Mouse (Mus musculus) embryonic facial prominence, embryonic 10.5 days (tissue): ENCODE measurements around the gene Olfr1286. TPM values are rescaled to one million over a fixed set of nuclear protein-coding genes. Genes with fewer than 3 reads are reported as not detected.

Source experiments
- DNase-seq: peaks from one replicate; pipeline ENCODE4 v3.0.0-alpha.2; 2017; ENCODE audit warnings: low spot score
- H3K27ac ChIP-seq: fragments of 300-500 bp; sonication (generic); replicated peaks from 2 replicates; pipeline ENCODE4 v1.5.1; 2016; ENCODE audit warnings: mild to moderate bottlenecking
- H3K27me3 ChIP-seq: fragments of 300-500 bp; sonication (generic); replicated peaks from 2 replicates; pipeline ENCODE4 v1.6.1; 2016; ENCODE audit warnings: low read depth, mild to moderate bottlenecking; ENCODE audit not compliant: poor library complexity, severe bottlenecking
- H3K36me3 ChIP-seq: fragments of 300-500 bp; sonication (generic); replicated peaks from 2 replicates; pipeline ENCODE4 v1.6.1; 2016; ENCODE audit warnings: mild to moderate bottlenecking, moderate library complexity
- H3K4me1 ChIP-seq: fragments of 300-500 bp; sonication (generic); 2 replicates; pipeline ENCODE4 v1.6.1; 2016
- H3K4me3 ChIP-seq: fragments of 300-500 bp; sonication (generic); 2 replicates; pipeline ENCODE4 v1.5.1; 2016; ENCODE audit warnings: mild to moderate bottlenecking, moderate library complexity
- H3K9me3 ChIP-seq: fragments of 300-500 bp; sonication (generic); 2 replicates; pipeline ENCODE4 v1.6.1; 2016; ENCODE audit warnings: mild to moderate bottlenecking
- WGBS: fragments of 180-500 bp; shearing (Covaris S2); methylation state at CpG from one replicate; pipeline ENCODE4 v1.1.7; 2016; 5-methylcytosine and 5-hydroxymethylcytosine counted together
- polyA plus RNA-seq: library from polyadenylated mRNA; unstranded; fragments of >200 nt; fragmentation: Nextera tagmentation; extraction: Ambion mirVana; gene quantifications from 2 replicates; pipeline ENCODE4 v1.2.1, GENCODE M21; 2016

The Olfr1286 gene
- not detected in 2 replicates for polyA plus RNA-seq

DNA sequence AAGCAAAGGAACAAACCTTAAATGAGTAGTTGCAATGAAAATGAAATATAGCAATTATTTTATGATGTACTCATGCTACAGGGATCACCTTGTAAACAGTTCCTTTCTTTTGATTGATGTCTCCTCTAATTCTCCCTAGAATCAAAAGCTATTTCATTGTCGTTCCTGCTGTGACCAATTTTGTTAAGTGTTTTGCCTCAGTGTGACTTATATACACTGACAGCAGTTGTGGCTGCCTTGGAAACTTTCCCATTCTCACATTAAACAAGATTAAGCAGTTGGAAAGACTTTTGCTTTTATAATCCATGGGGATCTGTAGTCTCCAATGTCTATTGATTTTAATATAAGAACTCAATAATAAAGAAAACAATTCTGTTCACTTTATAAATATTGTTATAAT is at the start of gene Olfr1286:
Gene Olfr1286 (minus strand): TSS at position 185 of the 400 bp plus-strand sequence.
- Histone ChIP-seq H3K4me3 (no peak within 1 kb of the TSS), H3K27me3 (no peaks in the 10 kb centered on the region), H3K9me3 (0 out of 2 replicates have a peak, but pooled peaks cover 3% of the 10 kb centered on the region), H3K27ac (no peak within 1 kb of the TSS), H3K36me3 (no peaks in the 10 kb centered on the region), H3K4me1 (no peaks in the 10 kb centered on the region)
- 75% methylated on average over 1 of the region's 1 CpGs for WGBS
- no peak for DNase-seq

- Histone ChIP-seq H3K27me3 (no peaks in the 10 kb centered on the region), H3K27ac (no peak within 1 kb of the TSS), H3K4me1 (no peaks in the 10 kb centered on the region), H3K4me3 (no peak within 1 kb of the TSS), H3K36me3 (no peaks in the 10 kb centered on the region), H3K9me3 (no peaks in the 10 kb centered on the region)
- 68% methylated on average over 1 of the region's 1 CpGs for WGBS
- no peak for DNase-seq
Observed at GRCm38 (mm10) chr2:111448842-111449241, 25.9 kb upstream of the Olfr1286 start, which contains the start of gene Olfr1287. Gene Olfr1287 (plus strand): TSS chr2:111449142.

- Histone ChIP-seq H3K27me3 (no peaks in the 10 kb centered on the region), H3K36me3 (no peaks in the 10 kb centered on the region), H3K4me1 (no peaks in the 10 kb centered on the region), H3K27ac (no peak within 1 kb of the TSS), H3K9me3 (no peaks in the 10 kb centered on the region), H3K4me3 (no peak within 1 kb of the TSS)
- no peak for DNase-seq
- WGBS = 91% methylated on average over 1 of the region's 1 CpGs
Observed at GRCm38 (mm10) chr2:111375222-111375621, 47.7 kb downstream of the Olfr1286 start, which contains the start of gene Olfr1284. Gene Olfr1284 (plus strand): TSS chr2:111375522.

Other genes starting within 250 kb of the Olfr1286 start
- not detected in 2 replicates for gene 4930430A15Rik, start 193.5 kb downstream of the Olfr1286 start, polyA plus RNA-seq
- not detected in 2 replicates for gene Olfr1275, start 187.8 kb downstream of the Olfr1286 start, polyA plus RNA-seq
- gene Olfr1276, start 168.6 kb downstream of the Olfr1286 start, polyA plus RNA-seq = not detected in 2 replicates
- not detected in 2 replicates for gene Olfr1277, start 149.0 kb downstream of the Olfr1286 start, polyA plus RNA-seq
- gene Olfr1278, start 133.0 kb downstream of the Olfr1286 start, polyA plus RNA-seq = not detected in 2 replicates
- gene Olfr1279, start 122.5 kb downstream of the Olfr1286 start, polyA plus RNA-seq = not detected in 2 replicates
- not detected in 2 replicates for gene Olfr1280, start 109.1 kb downstream of the Olfr1286 start, polyA plus RNA-seq
- not detected in 2 replicates for gene Olfr1281, start 96.6 kb downstream of the Olfr1286 start, polyA plus RNA-seq
- not detected in 2 replicates for gene Olfr1282, start 87.0 kb downstream of the Olfr1286 start, polyA plus RNA-seq
- gene Olfr1283, start 56.3 kb downstream of the Olfr1286 start, polyA plus RNA-seq = not detected in 2 replicates
- gene Olfr1284, start 47.6 kb downstream of the Olfr1286 start, polyA plus RNA-seq = not detected in 2 replicates
- gene Olfr1287, start 26.0 kb upstream of the Olfr1286 start, polyA plus RNA-seq = not detected in 2 replicates
- not detected in 2 replicates for gene Olfr1288, start 51.0 kb upstream of the Olfr1286 start, polyA plus RNA-seq
- gene Olfr1289, start 57.7 kb upstream of the Olfr1286 start, polyA plus RNA-seq = not detected in 2 replicates
- not detected in 2 replicates for gene Olfr1290, start 70.7 kb upstream of the Olfr1286 start, polyA plus RNA-seq
- not detected in 2 replicates for gene Olfr1291-ps1, start 74.1 kb upstream of the Olfr1286 start, polyA plus RNA-seq
- gene Olfr1293-ps, start 102.1 kb upstream of the Olfr1286 start, polyA plus RNA-seq = not detected in 2 replicates
- not detected in 2 replicates for gene Olfr1294, start 117.2 kb upstream of the Olfr1286 start, polyA plus RNA-seq
- gene Olfr1295, start 146.6 kb upstream of the Olfr1286 start, polyA plus RNA-seq = not detected in 2 replicates
- not detected in 2 replicates for gene Olfr1297, start 203.4 kb upstream of the Olfr1286 start, polyA plus RNA-seq
- not detected in 2 replicates for gene Olfr1298, start 226.1 kb upstream of the Olfr1286 start, polyA plus RNA-seq
- not detected in 2 replicates for gene Olfr1299, start 238.3 kb upstream of the Olfr1286 start, polyA plus RNA-seq